Mouse (Mus musculus): ENCODE data around the gene Gng7.

The Gng7 gene

DNA sequence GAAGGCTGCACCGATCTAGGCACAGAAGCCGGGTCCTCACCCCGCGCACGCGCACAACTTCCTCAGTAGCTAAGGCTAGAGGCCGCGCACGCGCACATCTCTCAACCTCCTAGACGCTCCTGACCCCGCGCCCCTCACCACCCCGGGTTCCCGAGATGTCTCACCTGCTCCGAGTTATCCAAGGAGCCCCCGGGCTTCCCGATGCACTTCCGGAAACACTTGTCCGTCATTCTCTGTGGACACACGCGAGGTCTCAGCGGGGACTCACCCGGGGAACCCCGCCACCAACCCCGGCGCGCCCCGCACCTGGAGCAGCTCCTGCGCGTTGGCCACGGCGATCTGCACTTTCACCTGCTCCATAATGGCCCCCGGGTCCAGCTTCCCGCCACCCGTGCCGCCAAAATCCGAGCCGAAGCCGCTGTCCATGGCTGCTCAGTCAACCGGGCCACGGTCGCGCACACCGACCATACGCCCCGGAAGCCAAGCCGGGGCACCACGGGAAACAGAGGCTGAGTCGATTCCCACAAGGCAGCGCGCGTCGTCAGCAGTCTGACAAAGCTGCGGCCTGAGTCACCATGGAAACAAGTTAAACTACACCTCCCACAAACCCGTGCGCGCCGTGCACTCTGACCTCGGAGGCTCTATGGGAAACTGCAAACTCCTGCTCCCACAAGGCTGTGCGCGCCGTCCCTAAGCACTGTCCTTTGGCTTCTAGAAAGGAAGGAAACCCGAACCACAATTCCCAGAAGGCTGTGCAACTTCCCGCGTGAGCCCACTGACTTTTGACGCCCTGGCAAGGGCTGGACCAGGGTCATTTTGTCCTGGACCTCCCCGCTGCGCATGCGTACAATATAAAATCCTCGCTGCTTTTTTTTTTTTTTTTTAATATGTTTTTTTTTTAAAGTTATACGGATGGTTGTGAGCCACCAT lies 114.2 kb downstream of the Gng7 start, which contains the start of gene Timm13:
Gene Timm13, minus strand, starts transcription at position 652 of the 930 bp plus-strand sequence.
- DNase-seq (ENCODE audit: low spot score in 2 of 2) = peak; percentile 95 to 96

- DNase-seq (ENCODE audit: low spot score in 2 of 2) = no peak
Observed at GRCm38 (mm10) chr10:80899591-80900317, 115.0 kb downstream of the Gng7 start.

DNA sequence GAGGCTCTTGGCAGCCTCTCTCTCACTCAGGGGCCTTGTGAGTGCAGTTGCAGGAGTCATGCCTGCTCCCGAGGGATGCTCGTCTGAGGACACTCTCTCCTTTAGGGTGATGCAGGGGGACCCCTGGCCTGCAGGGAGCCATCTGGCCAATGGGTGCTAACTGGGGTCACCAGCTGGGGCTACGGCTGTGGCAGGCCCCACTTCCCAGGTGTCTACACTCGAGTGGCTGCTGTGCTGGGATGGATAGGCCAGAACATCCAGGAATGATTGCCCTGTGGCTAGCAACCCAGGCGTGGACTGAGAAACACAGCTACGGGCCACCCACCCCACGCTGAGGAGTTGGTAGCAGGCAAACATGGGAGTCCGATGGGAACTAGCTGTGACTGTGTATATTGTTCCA lies 115.7 kb downstream of the Gng7 start:
- no peak for DNase-seq (ENCODE audit: low spot score in 2 of 2)

Data from natural killer cell, adult 2 months (primary cell).